Mouse (Mus musculus): ENCODE results near the gene Rgcc. TPM values are rescaled to one million over a fixed set of nuclear protein-coding genes. Genes with fewer than 3 reads are reported as not detected.

Rgcc gene
- total and polyA plus RNA-seq, 2 experiments from 2014 or later: 33.3 to 33.9 TPM

- no peaks in the 10 kb centered on the region for H3K9me3 ChIP-seq (ENCODE audit: low read length)
- no peak overlapping the region for H3K9ac ChIP-seq
- ATAC-seq (no peak), DNase-seq (no peak)
- 81% methylated on average over 5 of the region's 5 CpGs for WGBS
- no peaks in the 10 kb centered on the region for H3K36me3 ChIP-seq (ENCODE audit: insufficient read depth)
- no peaks in the 10 kb centered on the region for H3K27me3 ChIP-seq (ENCODE audit: insufficient read depth, low read length)
- H3K4me2 ChIP-seq (ENCODE audit: low read depth): no peak overlapping the region
- TF ChIP-seq CTCF (IDR thresholded peaks at IDR 0.05; ENCODE audit: low read depth): no peak
- no peak overlapping the region for H3K4me3 ChIP-seq (ENCODE audit: low read depth, low read length)
- H3K27ac ChIP-seq (ENCODE audit: low read depth, low read length): no peak overlapping the region
- no peaks in the 10 kb centered on the region for H3K4me1 ChIP-seq (ENCODE audit: insufficient read depth)
These were observed 20.4 kb upstream of the Rgcc start for GRCm38 (mm10) chr14:79321881-79322280.

GRCm38 (mm10) chr14:79321152-79321551 is 19.7 kb upstream of the Rgcc start:
- Histone ChIP-seq H3K4me3 (ENCODE audit: low read depth, low read length) (no peak overlapping the region), H3K36me3 (ENCODE audit: insufficient read depth) (no peaks in the 10 kb centered on the region), H3K9ac (no peak overlapping the region), H3K27ac (ENCODE audit: low read depth, low read length) (no peak overlapping the region), H3K9me3 (ENCODE audit: low read length) (no peaks in the 10 kb centered on the region), H3K4me2 (ENCODE audit: low read depth) (no peak overlapping the region), H3K27me3 (ENCODE audit: insufficient read depth, low read length) (no peaks in the 10 kb centered on the region), H3K4me1 (ENCODE audit: insufficient read depth) (no peaks in the 10 kb centered on the region)
- TF ChIP-seq CTCF (IDR thresholded peaks at IDR 0.05; ENCODE audit: low read depth): peak; percentile 71
- peak; percentile 55 for ATAC-seq
- 29% methylated on average over 8 of the region's 8 CpGs for WGBS
- DNase-seq: peak; percentile 35

GRCm38 (mm10) chr14:79317602-79318001 is 16.2 kb upstream of the Rgcc start:
- Histone ChIP-seq H3K36me3 (ENCODE audit: insufficient read depth) (no peaks in the 10 kb centered on the region), H3K9me3 (ENCODE audit: low read length) (no peaks in the 10 kb centered on the region), H3K4me3 (ENCODE audit: low read depth, low read length) (no peak overlapping the region), H3K27me3 (ENCODE audit: insufficient read depth, low read length) (no peaks in the 10 kb centered on the region), H3K4me1 (ENCODE audit: insufficient read depth) (no peaks in the 10 kb centered on the region), H3K4me2 (ENCODE audit: low read depth) (no peak overlapping the region), H3K9ac (no peak overlapping the region), H3K27ac (ENCODE audit: low read depth, low read length) (no peak overlapping the region)
- 50% methylated on average over 2 of the region's 2 CpGs for WGBS
- no peak for DNase-seq
- TF ChIP-seq CTCF (IDR thresholded peaks at IDR 0.05; ENCODE audit: low read depth): no peak
- ATAC-seq: no peak

- H3K4me2 ChIP-seq (ENCODE audit: low read depth): no peak overlapping the region
- H3K9me3 ChIP-seq (ENCODE audit: low read length): no peaks in the 10 kb centered on the region
- H3K4me1 ChIP-seq (ENCODE audit: insufficient read depth): no peaks in the 10 kb centered on the region
- no peaks in the 10 kb centered on the region for H3K27me3 ChIP-seq (ENCODE audit: insufficient read depth, low read length)
- TF ChIP-seq CTCF (IDR thresholded peaks at IDR 0.05; ENCODE audit: low read depth): no peak
- no peak overlapping the region for H3K4me3 ChIP-seq (ENCODE audit: low read depth, low read length)
- H3K36me3 ChIP-seq (ENCODE audit: insufficient read depth): no peaks in the 10 kb centered on the region
- H3K9ac ChIP-seq: no peak overlapping the region
- DNase-seq (no peak), ATAC-seq (no peak)
- WGBS: 73% methylated on average over 7 of the region's 7 CpGs
- H3K27ac ChIP-seq (ENCODE audit: low read depth, low read length): no peak overlapping the region
These were observed 14.4 kb upstream of the Rgcc start for GRCm38 (mm10) chr14:79315877-79316276.

- no peaks in the 10 kb centered on the region for H3K4me1 ChIP-seq (ENCODE audit: insufficient read depth)
- peak overlapping the region; percentile 67 for H3K27ac ChIP-seq (ENCODE audit: low read depth, low read length)
- no peak overlapping the region for H3K4me2 ChIP-seq (ENCODE audit: low read depth)
- no peak for TF ChIP-seq CTCF (IDR thresholded peaks at IDR 0.05; ENCODE audit: low read depth)
- 54% methylated on average over 12 of the region's 12 CpGs for WGBS
- no peaks in the 10 kb centered on the region for H3K27me3 ChIP-seq (ENCODE audit: insufficient read depth, low read length)
- H3K4me3 ChIP-seq (ENCODE audit: low read depth, low read length): no peak overlapping the region
- no peak overlapping the region for H3K9ac ChIP-seq
- DNase-seq (no peak), ATAC-seq (no peak)
- no peaks in the 10 kb centered on the region for H3K36me3 ChIP-seq (ENCODE audit: insufficient read depth)
- H3K9me3 ChIP-seq (ENCODE audit: low read length): no peaks in the 10 kb centered on the region
These were observed 13.0 kb upstream of the Rgcc start for GRCm38 (mm10) chr14:79314245-79315010.

- DNase-seq (no peak), ATAC-seq (peak; percentile 79)
- Histone ChIP-seq H3K36me3 (ENCODE audit: insufficient read depth) (no peaks in the 10 kb centered on the region), H3K27ac (ENCODE audit: low read depth, low read length) (peak overlapping the region; percentile 67), H3K4me3 (ENCODE audit: low read depth, low read length) (no peak overlapping the region), H3K4me2 (ENCODE audit: low read depth) (no peak overlapping the region), H3K27me3 (ENCODE audit: insufficient read depth, low read length) (no peaks in the 10 kb centered on the region), H3K9me3 (ENCODE audit: low read length) (no peaks in the 10 kb centered on the region), H3K9ac (no peak overlapping the region), H3K4me1 (ENCODE audit: insufficient read depth) (no peaks in the 10 kb centered on the region)
- TF ChIP-seq CTCF (IDR thresholded peaks at IDR 0.05; ENCODE audit: low read depth): no peak
- 31% methylated on average over 8 of the region's 8 CpGs for WGBS
These were observed 12.2 kb upstream of the Rgcc start for GRCm38 (mm10) chr14:79313439-79314175.

- Histone ChIP-seq H3K4me1 (ENCODE audit: insufficient read depth) (no peaks in the 10 kb centered on the region), H3K4me2 (ENCODE audit: low read depth) (no peak overlapping the region), H3K27me3 (ENCODE audit: insufficient read depth, low read length) (no peaks in the 10 kb centered on the region), H3K4me3 (ENCODE audit: low read depth, low read length) (no peak overlapping the region), H3K36me3 (ENCODE audit: insufficient read depth) (no peaks in the 10 kb centered on the region), H3K9me3 (ENCODE audit: low read length) (no peaks in the 10 kb centered on the region), H3K9ac (no peak overlapping the region), H3K27ac (ENCODE audit: low read depth, low read length) (no peak overlapping the region)
- no peak for TF ChIP-seq CTCF (IDR thresholded peaks at IDR 0.05; ENCODE audit: low read depth)
- 69% methylated on average over 4 of the region's 4 CpGs for WGBS
- no peak for DNase-seq
- no peak for ATAC-seq
These were observed 11.3 kb upstream of the Rgcc start for GRCm38 (mm10) chr14:79312719-79313118.

Data from forebrain, postnatal 0 days (tissue).